Mouse (Mus musculus) heart, embryonic 10.5 days (tissue): ENCODE measurements around the gene Gm20388. TPM values are rescaled to one million over a fixed set of nuclear protein-coding genes. Genes with fewer than 3 reads are reported as not detected.

Experiments
- DNase-seq: peaks from one replicate; pipeline ENCODE4 v3.0.0-alpha.2; 2017; ENCODE audit warnings: low spot score
- H3K27ac ChIP-seq: fragments of 300-500 bp; sonication (generic); 2 replicates; pipeline ENCODE4 v1.5.1; 2016; ENCODE audit warnings: mild to moderate bottlenecking
- H3K27me3 ChIP-seq: fragments of 300-500 bp; sonication (generic); 2 replicates; pipeline ENCODE4 v1.6.1; 2016; ENCODE audit warnings: mild to moderate bottlenecking; ENCODE audit not compliant: poor library complexity, insufficient read depth, severe bottlenecking
- H3K36me3 ChIP-seq: fragments of 300-500 bp; sonication (generic); 2 replicates; pipeline ENCODE4 v1.6.1; 2016; ENCODE audit warnings: mild to moderate bottlenecking, moderate library complexity
- H3K4me1 ChIP-seq: fragments of 300-500 bp; sonication (generic); 2 replicates; pipeline ENCODE4 v1.6.1; 2016; ENCODE audit warnings: mild to moderate bottlenecking
- H3K4me3 ChIP-seq: fragments of 300-500 bp; sonication (generic); 2 replicates; pipeline ENCODE4 v1.5.1; 2016; ENCODE audit warnings: mild to moderate bottlenecking, moderate library complexity
- H3K9me3 ChIP-seq: fragments of 300-500 bp; sonication (generic); 2 replicates; pipeline ENCODE4 v1.6.1; 2016; ENCODE audit warnings: mild to moderate bottlenecking, moderate library complexity
- WGBS: fragments of 180-500 bp; shearing (Covaris S2); methylation state at CpG from one replicate; pipeline ENCODE4 v1.1.7; 2016; 5-methylcytosine and 5-hydroxymethylcytosine counted together
- polyA plus RNA-seq: library from polyadenylated mRNA; unstranded; fragments of >200 nt; fragmentation: Nextera tagmentation; extraction: Ambion mirVana; gene quantifications from 2 replicates; pipeline ENCODE4 v1.2.1, GENCODE M21; 2016

The Gm20388 gene
- polyA plus RNA-seq, 1 experiment from 2014 or later, result 4.5 TPM

DNA sequence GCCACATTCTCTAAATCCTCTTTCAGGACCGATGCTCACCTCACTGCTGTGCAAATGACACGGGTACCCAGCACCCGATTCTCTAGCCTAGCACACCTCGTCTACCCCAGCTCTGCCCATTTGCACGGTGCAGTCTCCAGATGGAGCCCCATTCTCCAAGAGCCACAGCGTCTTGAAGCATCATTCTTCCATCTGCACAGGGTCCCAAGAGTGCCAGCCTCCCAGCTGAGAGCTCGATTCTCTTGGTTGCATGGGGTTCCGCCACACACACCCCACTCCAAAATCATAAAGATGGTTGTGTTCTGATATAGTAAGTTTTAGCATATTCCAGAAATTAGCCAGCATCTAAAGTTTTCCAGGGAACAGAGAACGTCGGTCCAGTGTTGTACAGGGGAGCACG, 2432.7 kb downstream of the Gm20388 start:
- H3K27ac ChIP-seq, result peak overlapping the region; percentile 83

DNA sequence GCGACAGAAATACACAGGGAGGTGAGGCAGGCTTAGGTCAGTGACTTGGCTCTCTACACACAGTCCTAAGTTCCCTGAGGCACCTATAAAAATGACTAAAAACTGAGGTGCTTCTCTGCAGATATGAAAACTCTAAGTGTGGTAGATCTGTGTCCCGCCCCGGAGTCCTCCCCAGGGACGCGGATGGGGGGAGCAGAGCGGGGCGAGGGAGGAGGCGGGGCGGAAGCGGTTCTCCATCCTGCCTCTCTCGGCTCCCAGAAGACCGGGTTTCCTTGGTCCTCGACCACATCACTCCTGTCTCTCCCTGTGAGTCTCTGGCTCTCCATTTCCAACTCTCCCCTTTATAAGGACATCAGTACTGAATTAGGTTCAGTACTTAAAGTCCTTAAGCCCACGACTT, 2433.1 kb downstream of the Gm20388 start:
- no peak for DNase-seq

More for the DNA sequence above, 2432.7 kb downstream of the Gm20388 start:
- DNase-seq, result no peak
- Histone ChIP-seq H3K36me3 (peaks cover 22% of the 10 kb centered on the region), H3K4me3 (peak overlapping the region; percentile 56), H3K9me3 (no peaks in the 10 kb centered on the region), H3K27me3 (peaks cover 8% of the 10 kb centered on the region), H3K4me1 (peaks cover 54% of the 10 kb centered on the region)
- 8% methylated on average over 11 of the region's 11 CpGs for WGBS

DNA sequence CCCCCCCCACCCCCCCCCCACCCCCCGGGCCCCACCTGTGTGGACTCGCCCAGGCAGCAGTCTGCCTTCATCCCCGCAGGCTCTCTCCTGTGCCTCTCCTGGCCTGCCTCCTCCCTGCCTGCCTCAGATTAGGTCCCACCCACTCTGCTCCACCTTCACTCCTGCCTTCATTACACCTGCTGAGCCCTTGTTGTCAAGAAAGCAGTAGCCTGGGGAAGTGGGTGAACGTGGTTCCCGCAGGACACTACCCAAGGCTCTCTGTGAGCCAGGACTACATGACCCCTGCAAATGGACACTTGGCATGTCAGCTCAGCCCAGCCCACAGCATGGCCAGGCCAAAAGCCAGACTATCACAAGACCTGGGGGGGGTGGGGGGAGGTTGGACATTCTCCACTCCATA, 2433.6 kb downstream of the Gm20388 start:
- no peak for DNase-seq
- Histone ChIP-seq H3K4me1 (peaks cover 62% of the 10 kb centered on the region), H3K4me3 (peak overlapping the region; percentile 56), H3K36me3 (peaks cover 13% of the 10 kb centered on the region; the same call in 1 of the 2 replicates), H3K27ac (peak overlapping the region; percentile 83), H3K27me3 (peaks cover 5% of the 10 kb centered on the region), H3K9me3 (no peaks in the 10 kb centered on the region)
- 12% methylated on average over 2 of the region's 5 CpGs for WGBS

More for the DNA sequence above, 2433.1 kb downstream of the Gm20388 start:
- under 1% methylated on average over 14 of the region's 14 CpGs for WGBS
- H3K27me3 ChIP-seq, result peaks cover 5% of the 10 kb centered on the region
- H3K9me3 ChIP-seq, result no peaks in the 10 kb centered on the region
- peak overlapping the region; percentile 56 for H3K4me3 ChIP-seq
- H3K36me3 ChIP-seq, result peaks cover 18% of the 10 kb centered on the region; the same call in 1 of the 2 replicates
- H3K4me1 ChIP-seq, result peaks cover 58% of the 10 kb centered on the region
- H3K27ac ChIP-seq, result peak overlapping the region; percentile 83

DNA sequence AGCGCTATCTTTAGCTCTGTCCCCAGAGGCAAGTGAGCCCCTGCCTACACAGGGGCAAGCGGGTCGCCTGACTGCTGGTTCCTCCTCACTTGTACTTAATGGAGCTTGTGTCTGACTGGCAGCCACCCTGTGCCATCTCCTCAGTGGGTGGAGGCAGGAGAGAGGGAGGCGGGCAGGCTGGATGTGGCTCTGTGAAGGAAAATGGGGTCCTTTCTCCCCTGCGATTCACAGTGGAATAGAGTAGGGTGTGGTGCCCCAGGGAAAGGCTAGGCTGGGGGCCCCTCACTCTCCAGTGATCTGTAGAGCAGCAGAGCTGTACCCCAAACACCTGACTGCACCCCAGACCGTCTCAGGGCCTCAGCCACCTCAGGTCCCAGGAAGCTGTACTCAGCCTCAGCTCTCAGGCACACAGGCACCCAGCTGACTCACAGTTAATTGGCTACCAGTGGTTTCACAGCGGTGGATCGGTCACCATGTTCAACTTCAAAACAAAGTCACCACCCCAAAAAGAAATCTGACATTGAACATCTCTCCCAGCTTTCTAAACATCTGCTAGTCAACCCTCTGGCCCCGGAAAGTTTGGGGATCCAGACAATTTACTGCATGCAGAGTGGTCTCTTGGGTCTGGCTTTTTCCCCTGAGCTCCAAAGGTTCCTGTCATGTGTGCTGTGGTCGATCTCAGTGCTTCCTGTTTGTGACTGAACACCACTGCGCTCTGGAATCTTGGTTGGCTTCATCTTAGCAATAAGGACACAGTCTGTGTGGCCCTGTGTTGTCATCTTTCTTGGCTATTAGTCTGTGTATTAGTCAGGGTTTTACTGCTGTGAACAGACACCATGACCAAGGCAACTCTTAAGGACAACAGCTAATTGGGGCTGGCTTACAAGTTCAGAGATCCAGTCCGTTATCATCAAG, 2434.8 kb downstream of the Gm20388 start:
- Histone ChIP-seq H3K9me3 (no peaks in the 10 kb centered on the region), H3K4me1 (peaks cover 71% of the 10 kb centered on the region), H3K4me3 (peak overlapping the region; percentile 56; the same call in 1 of the 2 replicates), H3K27me3 (peaks cover 5% of the 10 kb centered on the region), H3K36me3 (0 out of 2 replicates have a peak, but pooled peaks cover 3% of the 10 kb centered on the region), H3K27ac (peak overlapping the region; percentile 83)
- 49% methylated on average over 12 of the region's 12 CpGs for WGBS
- no peak for DNase-seq

DNA sequence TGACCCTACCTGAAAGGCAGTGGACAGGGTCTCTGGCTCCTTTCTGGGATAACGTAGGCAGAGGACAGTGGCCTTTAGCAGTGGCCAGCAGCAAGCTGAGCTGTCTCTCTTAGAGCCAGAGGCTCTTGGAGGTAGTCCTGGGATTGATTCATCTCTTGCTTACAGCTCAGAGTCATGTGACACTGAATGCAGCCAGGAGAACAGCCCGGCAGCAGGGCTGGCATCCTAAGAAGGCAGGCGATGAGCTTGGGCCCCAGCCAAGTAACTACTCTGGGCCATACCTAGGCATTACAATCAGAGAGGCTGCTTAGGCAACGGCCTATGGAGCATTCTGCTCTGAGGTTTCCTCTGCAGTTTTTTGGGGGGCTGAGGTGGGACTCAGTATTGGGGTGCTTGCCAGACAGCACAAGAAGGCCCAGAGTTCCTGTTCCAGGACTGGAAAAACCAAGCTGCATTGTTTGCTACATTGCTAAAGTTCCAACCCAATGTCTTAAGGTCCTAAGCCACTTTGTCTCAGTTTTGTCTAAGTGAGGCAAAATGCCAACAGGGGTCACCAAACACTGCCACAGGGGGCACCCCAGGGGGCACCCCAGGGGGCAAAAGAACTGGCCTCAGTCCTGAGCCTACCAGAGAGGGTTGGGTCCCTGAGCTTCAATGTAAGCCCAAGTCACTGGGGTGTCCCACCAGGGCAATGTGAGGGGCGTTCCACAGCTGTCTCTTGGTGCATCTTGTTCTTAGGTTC, 2437.3 kb downstream of the Gm20388 start:
- H3K27ac ChIP-seq, result 0 out of 2 replicates have a peak overlapping the region, but pooled peaks have one; percentile 18
- 64% methylated on average over 5 of the region's 5 CpGs for WGBS
- H3K4me3 ChIP-seq, result no peak overlapping the region
- H3K36me3 ChIP-seq, result no peaks in the 10 kb centered on the region
- peaks cover 70% of the 10 kb centered on the region for H3K4me1 ChIP-seq
- H3K27me3 ChIP-seq, result peaks cover 19% of the 10 kb centered on the region
- no peaks in the 10 kb centered on the region for H3K9me3 ChIP-seq
- DNase-seq, result no peak

DNA sequence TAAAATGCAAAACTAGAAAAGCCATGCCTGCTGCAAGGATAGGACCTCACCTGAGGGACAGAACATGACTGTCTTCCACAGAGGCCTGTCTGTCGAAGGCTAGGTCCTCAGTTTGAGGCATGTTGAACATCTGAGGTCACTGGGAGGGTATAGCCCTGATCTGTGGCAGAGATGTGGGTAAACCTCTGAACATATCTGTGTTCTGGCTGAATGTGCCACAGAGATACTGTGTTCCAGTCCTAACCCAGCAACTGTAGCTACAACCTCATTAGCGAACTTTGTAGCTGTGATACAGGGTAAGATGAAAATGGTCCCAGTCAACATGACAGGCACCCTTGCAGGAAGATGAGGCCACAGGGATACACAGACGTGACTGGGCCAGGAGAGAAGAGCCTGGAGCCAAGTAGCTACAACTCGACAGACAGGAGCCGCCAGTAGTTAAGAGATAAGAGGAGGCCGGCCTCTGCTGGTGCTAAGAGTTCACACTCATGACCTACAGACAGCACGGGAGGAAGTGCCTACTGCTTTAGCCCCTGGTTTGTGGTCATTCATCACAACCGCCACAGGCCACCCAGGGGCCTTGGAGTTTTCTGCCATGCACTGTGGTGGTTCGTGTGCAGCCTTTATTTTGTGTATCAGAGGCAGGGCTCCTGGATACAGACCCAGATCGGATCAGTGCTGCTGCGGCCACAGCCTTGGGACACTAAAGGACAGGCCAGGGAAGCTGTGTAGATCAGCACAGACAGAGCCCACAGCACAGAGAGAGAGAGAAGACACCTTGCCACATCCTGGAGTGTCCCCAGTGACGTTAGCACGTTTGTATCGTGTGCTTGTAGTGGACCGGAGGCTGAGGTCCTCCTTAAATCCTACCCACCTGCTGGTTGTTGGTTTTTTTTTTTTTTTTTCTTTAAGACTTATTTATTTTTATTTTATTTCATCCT, 2439.0 kb downstream of the Gm20388 start:
- no peak for DNase-seq
- WGBS, result 14% methylated on average over 15 of the region's 15 CpGs
- peak overlapping the region; percentile 77 for H3K27ac ChIP-seq

DNA sequence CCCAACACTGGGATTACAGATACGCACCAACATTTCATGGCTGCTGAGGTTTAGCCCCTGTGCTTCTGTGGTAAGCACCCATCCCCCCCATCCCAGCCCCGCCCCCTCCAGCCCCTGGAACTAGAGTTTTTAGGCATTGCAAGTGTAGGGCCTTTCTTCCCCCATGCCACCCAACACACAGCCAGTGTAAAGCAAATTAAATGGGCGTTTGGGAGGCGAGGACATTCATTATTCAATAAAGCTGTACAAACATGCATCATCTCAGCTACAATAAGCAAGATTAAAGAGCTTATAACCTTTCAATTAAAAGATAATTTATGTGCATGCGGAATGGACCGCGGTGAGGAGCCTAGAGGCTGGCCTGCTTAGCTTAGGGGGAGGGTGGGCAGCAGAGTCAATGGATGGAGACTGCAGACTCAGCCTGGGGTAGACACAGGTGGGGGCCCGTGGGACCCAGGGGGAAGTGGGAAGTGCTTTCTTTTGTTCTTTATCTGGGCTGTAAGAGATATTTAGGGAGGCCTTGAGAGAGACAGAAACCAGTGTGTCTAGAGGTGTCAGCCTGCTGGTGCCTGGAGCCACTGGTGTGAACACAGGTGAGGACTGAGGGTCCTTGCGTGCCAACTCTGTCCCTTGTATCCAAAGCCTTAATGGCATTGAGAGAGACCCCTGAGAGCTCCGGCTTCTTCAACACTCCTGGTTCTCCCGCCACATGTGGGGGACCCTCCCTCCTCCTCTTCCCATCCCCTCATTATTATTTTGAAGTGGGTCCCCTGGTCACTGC, 2439.9 kb downstream of the Gm20388 start:
- Histone ChIP-seq H3K27ac (no peak overlapping the region), H3K4me1 (peaks cover 45% of the 10 kb centered on the region), H3K4me3 (no peak overlapping the region), H3K9me3 (no peaks in the 10 kb centered on the region), H3K36me3 (no peaks in the 10 kb centered on the region), H3K27me3 (peaks cover 16% of the 10 kb centered on the region)
- DNase-seq, result no peak
- WGBS, result 31% methylated on average over 11 of the region's 11 CpGs

More for the DNA sequence above, 2439.0 kb downstream of the Gm20388 start:
- H3K9me3 ChIP-seq, result no peaks in the 10 kb centered on the region
- H3K4me3 ChIP-seq, result no peak overlapping the region; the same call in 1 of the 2 replicates
- no peaks in the 10 kb centered on the region for H3K36me3 ChIP-seq
- H3K4me1 ChIP-seq, result peaks cover 53% of the 10 kb centered on the region
- peaks cover 19% of the 10 kb centered on the region for H3K27me3 ChIP-seq

DNA sequence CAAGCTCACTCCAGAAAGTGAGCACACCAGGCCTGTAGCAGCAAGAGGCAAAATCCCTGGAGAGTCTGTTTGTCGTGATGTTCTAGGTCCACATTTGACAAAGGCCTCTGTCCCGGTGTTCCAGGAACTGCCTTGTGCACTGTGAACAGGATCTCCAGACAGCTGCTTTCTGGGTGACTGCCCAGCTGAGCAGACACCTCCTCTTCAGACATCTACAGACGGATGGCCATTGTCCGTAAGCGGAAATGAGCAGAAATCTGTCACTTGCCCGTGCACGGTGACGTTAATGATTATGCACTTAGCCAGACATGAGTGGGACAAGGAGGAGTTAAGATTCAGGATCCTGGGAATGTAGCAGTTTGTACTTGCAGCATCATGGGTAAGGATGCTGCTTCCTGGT, 2443.5 kb downstream of the Gm20388 start:
- 82% methylated on average over 8 of the region's 8 CpGs for WGBS
- Histone ChIP-seq H3K4me1 (peaks cover 26% of the 10 kb centered on the region), H3K4me3 (no peak overlapping the region), H3K27ac (no peak overlapping the region), H3K27me3 (peaks cover 45% of the 10 kb centered on the region), H3K9me3 (no peaks in the 10 kb centered on the region), H3K36me3 (no peaks in the 10 kb centered on the region)
- no peak for DNase-seq

DNA sequence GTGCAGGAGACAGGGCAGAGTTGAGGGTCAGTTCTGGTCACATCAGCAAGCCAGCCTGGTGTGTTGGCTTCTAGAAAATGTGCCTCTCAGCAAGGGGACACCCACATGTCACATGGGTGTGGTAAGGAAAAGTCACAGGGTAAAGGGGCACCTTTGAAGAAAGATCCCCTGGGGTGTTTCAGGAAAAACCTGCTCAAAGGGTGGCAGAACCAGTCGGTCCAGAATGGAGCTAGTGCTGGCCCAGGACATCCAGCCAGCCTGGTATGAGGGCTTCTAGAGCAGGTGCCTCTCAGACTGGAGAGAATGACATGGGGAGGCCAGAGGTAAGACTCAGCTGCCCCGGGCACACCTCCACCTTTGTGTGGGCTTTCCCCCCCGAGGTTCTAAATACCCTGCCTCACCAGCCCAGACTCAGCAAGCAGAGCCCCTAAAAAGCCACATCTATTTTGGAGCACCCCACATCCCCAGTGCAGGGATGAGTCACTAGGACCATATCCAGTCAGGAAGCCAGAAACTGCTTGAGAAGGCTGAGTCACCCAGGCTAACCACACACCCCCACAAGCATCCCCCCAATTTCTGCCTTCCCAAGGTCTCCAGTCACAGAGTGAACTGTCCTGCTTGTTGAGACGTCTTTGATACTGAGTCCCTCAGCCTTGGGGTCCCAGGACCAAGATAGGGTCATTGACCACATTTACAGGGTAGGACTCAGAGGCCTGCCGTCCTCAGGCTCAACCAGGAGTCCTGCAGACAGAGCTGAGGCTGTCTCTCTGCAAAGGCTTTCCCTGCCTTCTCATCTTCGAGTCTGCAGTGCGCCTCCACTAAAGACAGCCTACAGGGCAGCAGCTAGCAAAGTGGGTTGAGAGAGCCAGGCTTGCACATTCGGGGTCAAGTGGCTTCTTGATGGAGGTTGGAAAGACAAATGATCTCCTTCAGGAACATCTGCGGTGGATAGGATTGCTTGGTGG, 2445.3 kb downstream of the Gm20388 start:
- 70% methylated on average over 9 of the region's 9 CpGs for WGBS
- Histone ChIP-seq H3K9me3 (no peaks in the 10 kb centered on the region), H3K36me3 (no peaks in the 10 kb centered on the region), H3K4me3 (no peak overlapping the region), H3K4me1 (peaks cover 8% of the 10 kb centered on the region), H3K27me3 (peaks cover 48% of the 10 kb centered on the region), H3K27ac (no peak overlapping the region)
- DNase-seq, result no peak

DNA sequence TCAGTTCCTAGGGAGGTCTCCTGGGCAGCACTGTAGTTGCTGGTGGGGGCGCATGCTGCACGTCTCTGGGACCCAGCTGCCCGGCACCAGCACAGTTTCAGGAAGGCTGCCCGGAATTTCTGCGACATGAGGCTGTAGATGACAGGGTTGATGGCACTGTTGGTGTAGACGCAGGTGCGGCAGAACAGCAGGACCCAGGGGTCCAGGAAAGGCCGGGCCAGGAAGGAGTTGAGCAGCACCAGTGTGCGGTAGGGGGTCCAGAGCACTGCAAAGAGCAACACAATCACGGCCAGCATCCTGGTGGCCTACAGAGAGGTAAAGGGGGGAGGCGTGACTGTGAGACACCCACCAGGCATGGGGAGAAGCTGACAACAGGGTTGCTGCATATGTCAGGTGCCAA, 2446.6 kb downstream of the Gm20388 start:
- 54% methylated on average over 11 of the region's 11 CpGs for WGBS

DNA sequence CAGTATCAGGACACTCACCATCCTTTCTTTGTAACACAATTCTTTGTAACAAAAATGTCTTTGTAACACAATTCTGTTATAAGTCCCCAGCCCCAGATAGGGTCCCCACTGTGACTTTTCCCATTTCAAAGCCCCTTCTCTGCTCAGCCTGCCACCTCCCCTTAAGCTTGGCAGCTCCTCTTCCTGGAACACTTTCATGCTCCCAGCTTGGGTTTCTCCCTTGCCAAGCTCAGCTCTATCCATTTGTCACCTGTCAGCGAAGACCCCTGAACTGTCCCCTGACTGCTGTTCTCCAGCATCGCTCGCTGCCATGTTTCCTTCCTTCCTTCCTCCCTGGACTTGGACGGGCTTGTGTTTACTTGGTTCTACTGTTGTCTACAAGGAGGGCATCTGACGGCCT, 2447.0 kb downstream of the Gm20388 start:
- WGBS, result 71% methylated on average over 5 of the region's 5 CpGs
- no peak overlapping the region for H3K4me3 ChIP-seq

More for the DNA sequence above, 2446.6 kb downstream of the Gm20388 start:
- DNase-seq, result no peak
- no peaks in the 10 kb centered on the region for H3K9me3 ChIP-seq
- peaks cover 2% of the 10 kb centered on the region; the same call in 1 of the 2 replicates for H3K4me1 ChIP-seq
- H3K27me3 ChIP-seq, result peaks cover 43% of the 10 kb centered on the region
- no peak overlapping the region for H3K4me3 ChIP-seq
- H3K27ac ChIP-seq, result 0 out of 2 replicates have a peak overlapping the region, but pooled peaks have one; percentile 3
- no peaks in the 10 kb centered on the region for H3K36me3 ChIP-seq

More for the DNA sequence above, 2447.0 kb downstream of the Gm20388 start:
- Histone ChIP-seq H3K27ac (no peak overlapping the region), H3K36me3 (no peaks in the 10 kb centered on the region), H3K4me1 (peaks cover 5% of the 10 kb centered on the region; the same call in 1 of the 2 replicates), H3K9me3 (no peaks in the 10 kb centered on the region), H3K27me3 (peaks cover 44% of the 10 kb centered on the region)
- DNase-seq, result no peak
